Mouse (Mus musculus): ENCODE results near the gene Zfp653.

GRCm38 (mm10) chr9:22012731-22013130 lies 58.4 kb downstream of the Zfp653 start:
- TF ChIP-seq CTCF (IDR thresholded peaks at IDR 0.05; ENCODE audit: low read depth, low read length) = no peak
- TF ChIP-seq POLR2A (IDR thresholded peaks at IDR 0.05; ENCODE audit: extremely low read depth, insufficient read depth, low read length) = no peak
